Mouse (Mus musculus) G1E (cell line): ENCODE measurements around the gene Chrm2.

Experiments
- CTCF ChIP-seq: IDR thresholded peaks from 2 replicates; pipeline ENCODE4 v1.5.1; 2012; ENCODE audit warnings: low read depth, low read length, inconsistent platforms, mixed read lengths
- POLR2AphosphoS5 ChIP-seq: IDR thresholded peaks from 2 replicates; pipeline ENCODE4 v1.6.1; 2012; ENCODE audit warnings: low read depth, low read length, inconsistent platforms; ENCODE audit not compliant: insufficient replicate concordance

DNA sequence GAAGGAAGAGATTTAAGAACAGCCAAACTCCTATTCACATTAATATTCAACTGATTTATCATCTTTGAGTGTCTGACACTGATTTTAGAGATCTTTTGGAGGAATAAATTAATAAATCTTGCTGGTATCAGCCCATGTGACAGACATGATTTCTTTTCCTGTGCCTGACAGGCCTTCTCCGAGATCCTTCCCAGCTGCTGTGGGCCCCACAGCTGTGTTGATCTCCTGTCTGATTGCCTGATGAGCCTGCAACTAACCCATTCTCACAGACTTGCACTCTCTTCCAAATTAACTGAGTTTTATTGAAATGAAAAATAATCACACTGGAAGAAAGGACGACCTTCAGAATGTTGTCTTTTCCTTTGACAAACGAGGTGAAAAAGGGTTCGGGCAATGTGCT lies 140.6 kb downstream of the Chrm2 start:
- TF ChIP-seq CTCF (no peak), POLR2AphosphoS5 (no peak)
